Mouse (Mus musculus) T-helper 17 cell (primary cell): ENCODE data around the gene Kalrn.

ENCODE experiments used
- in situ Hi-C, 2 experiments: fragments of 300-600 bp; cut with MboI, MseI; formaldehyde crosslinking; loops; 1 replicate in 1 of 2; 2 replicates in 1 of 2; pipeline ENCODE4 v1.15.1; 2025; ENCODE audit warnings: high pct_unique_total_duplicates in 2 of 2

Kalrn gene

DNA sequence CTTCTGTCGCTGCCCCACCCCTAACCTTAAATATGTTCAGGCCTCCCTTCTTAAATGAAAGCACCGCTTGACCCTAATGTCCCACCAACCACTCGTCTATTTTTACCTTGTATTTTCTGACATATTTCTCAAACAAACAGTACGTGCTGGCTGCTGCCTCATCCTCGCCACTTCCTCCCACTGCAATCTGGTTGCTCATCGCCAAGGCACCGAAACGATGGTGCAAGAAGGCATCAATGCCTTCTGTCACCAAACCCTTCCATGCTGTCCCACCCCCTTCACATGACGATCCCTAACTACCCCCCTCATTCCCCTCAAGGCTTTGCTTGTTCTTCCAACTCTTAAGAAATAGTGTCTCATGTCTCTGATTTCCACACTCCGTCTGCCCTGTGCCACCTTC lies 69.1 kb downstream of the Kalrn start:
- in situ Hi-C loops = no loop called here

DNA sequence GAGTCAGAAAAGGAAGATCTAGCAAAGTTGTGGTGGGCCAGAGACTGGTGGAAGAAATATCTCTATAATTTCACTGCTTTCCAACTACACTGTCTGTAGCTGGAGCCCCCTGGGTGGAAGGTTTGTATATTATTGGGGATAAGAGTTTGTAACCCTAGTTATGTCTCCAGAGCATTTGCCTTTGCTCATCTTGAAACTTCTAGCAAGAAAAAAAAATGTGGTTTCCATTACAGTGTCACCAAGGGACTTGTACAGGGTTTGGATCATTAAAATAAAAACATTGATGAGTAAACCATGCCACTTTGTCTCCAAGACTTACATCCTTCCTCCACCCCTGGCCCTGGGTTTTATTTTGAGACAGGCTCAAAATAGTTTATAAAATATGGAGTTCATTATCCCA lies 71.2 kb downstream of the Kalrn start:
- in situ Hi-C loops = no loop called here

DNA sequence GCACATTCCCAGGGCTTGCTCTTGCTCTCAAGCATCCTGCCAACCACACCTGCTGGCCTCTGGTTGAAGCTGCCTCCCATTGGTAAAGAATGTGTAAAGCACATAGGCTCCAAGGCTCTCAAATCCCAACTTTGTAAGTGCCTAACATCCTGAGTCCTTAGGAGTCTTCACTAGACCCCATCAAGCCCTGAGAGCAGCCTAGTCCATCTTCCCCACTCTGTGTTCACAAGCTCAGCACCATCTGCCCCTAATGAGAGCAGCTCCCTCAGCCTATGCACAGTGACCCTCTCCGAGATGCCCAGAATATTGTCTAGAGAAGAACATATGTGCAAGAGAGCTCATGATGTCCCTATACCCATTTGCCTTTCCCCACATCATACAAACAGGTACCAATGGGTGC lies 78.6 kb downstream of the Kalrn start:
- in situ Hi-C loops = no loop called here

DNA sequence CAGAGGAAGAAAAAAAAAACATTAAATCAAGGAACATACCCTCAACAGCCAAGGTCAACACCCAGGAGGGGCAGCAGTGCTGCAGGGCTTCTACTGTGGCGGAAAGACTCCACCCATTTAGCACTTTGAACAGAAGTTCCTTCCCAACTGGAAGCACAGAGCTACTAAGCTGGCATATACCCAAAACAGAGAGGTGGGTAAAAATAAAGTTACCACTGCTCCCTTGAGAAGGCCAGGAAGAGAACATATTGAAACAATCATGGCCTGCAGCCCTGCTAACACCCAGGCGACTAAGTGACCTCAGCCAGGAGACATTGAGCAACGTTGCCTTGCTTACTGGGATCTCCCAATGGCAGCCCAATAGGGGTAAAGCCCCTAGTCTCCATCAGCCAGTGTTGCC lies 79.4 kb downstream of the Kalrn start:
- in situ Hi-C loops = no loop called here

DNA sequence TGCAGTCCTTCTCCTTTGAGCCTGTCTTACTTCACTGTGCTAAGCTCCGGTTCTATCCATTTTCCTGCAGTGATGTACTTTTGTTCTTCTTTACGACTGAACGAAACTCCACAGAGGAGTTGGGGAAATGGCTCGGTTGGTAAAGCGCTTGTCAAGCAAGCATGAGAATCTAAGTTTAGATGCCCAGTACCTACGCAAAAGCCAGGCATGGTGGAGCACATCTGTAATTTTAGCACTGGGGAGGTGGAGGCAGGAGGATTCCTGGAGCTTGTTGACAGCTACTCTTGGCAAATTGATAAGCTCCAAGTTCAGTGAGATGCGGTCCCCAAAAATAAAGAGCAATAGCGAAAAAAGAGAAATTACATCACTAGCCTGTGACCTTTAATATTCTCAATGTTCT lies 82.1 kb downstream of the Kalrn start:
- in situ Hi-C loops = no loop called here

DNA sequence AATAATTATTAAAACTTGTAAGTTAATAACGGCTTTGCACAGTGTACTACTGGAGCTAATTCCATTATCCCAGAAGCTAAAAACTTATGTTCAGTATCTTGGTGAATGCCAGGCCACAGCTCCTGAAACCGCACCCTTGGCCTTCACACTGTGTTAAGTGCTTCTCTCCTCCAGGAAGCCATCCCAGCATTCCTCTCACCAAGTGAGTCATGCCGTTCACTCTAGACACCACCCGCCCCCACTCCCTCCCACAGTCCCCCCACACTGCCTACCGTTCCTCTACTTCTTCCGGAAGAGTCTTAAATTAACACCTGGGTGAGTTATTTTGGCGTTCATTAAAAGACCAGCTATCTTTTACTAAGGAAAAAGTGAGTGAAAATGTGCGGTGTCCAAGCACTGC lies 82.8 kb downstream of the Kalrn start:
- in situ Hi-C loops = no loop called here

- in situ Hi-C loops = no loop called here
Measured at GRCm38 (mm10) chr16:34489805-34490325, 83.5 kb downstream of the Kalrn start.

GRCm38 (mm10) chr16:34487823-34488222 lies 85.5 kb downstream of the Kalrn start:
- in situ Hi-C loops = no loop called here

DNA sequence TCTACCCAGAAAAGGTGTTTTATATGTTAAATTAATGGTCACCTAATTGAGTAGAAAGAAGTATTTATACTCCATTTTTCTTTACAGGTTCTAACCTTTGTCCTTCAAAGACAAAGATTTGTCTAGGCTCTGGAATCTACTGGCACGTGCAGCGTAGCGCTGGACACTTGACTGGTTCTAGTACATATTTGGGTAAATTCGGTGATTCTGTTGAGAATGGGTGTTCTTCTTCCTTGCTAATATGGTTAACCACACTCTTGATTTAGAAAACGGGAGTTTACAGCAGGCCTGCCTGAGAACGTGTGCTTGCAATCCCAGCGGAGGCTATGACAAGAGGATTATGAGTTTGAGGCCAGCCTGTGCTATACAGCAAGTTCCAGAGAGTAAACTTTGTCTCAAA lies 86.1 kb downstream of the Kalrn start:
- in situ Hi-C loops = no loop called here

GRCm38 (mm10) chr16:34485483-34485882 lies 87.8 kb downstream of the Kalrn start:
- in situ Hi-C loops = no loop called here

DNA sequence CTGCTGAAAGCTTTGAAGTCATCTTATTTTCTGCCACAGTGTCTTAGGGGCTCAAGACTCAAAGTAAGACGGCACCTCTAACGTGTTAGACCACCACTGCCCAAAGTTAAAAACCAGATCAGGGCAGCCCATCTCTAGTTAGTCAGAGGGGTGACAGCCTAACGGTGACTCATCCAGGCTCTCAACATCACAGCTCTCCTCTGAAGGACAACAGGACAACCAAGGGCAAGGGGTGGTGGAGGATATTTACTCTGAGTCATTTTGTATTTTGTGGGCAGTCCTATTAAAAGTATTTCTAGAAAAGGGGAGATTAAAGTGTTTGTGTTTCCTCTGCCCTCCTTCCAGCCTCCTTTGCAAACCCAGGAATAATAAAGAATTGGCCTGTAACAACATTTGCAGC lies 88.4 kb downstream of the Kalrn start:
- in situ Hi-C loops = no loop called here

DNA sequence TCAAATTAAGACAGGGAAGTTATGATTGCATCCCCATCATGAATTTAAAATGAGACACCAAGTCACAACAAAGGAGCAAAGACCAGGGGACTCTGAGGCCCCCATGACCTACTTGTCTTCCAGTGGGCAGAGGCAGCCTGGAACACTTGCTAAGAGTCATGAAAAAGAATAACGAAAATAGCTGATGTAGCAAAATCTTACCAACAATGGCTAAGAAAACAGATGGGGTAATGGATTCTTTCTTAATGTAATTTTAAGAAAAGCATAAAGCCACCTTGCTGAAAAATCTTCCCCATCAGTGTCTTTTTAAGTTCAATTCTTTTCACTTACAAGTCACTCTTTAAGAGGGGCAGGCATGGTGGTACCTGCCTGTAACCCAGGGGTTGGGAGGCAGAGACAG lies 89.1 kb downstream of the Kalrn start:
- in situ Hi-C loops = no loop called here

GRCm38 (mm10) chr16:34483716-34484115 lies 89.6 kb downstream of the Kalrn start:
- in situ Hi-C loops = no loop called here

GRCm38 (mm10) chr16:34474741-34475140 lies 98.6 kb downstream of the Kalrn start:
- in situ Hi-C loops = no loop called here

DNA sequence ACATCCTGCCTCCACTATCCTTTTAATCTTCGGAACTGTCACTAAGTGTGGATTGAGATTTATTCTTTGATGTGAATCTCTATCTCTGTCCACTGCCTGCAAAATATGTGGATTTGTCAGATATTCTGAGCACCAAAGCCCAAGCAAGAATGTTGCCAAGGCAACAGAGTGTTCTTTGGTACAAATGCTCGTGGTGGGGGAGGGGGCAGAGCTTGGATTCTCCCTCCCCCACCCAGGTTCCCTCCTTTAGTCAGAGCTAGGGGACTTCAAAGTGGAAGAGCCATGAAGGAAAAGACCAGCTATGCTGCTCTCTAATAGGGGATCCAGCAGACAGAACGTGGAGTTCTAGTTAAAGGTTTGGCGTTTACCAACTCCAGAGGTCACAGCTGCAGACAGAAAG lies 99.4 kb downstream of the Kalrn start:
- in situ Hi-C loops = no loop called here

- in situ Hi-C loops = no loop called here
Measured at GRCm38 (mm10) chr16:34471441-34471840, 101.9 kb downstream of the Kalrn start.

DNA sequence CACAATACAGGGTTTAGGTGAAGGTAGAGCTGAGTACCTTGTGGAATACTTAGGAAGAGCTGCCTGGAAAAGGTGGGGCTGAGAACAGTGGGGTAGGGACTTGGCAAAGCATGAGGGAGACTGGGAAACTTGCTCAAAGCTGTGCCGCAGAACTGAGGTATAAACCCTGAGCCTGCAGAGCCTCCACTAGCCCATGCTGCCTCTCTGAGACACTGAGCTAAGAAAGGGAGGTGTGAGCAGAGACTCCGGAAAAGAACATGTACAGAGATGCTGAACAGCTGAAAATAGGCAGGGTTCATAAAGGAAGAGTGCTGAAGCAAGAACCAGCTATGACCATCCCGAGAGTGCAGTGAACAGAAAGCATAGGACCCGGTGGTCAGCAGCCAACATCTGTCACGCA lies 103.0 kb downstream of the Kalrn start:
- in situ Hi-C loops = no loop called here

GRCm38 (mm10) chr16:34469277-34469868 lies 104.0 kb downstream of the Kalrn start:
- in situ Hi-C loops = no loop called here

GRCm38 (mm10) chr16:34466649-34467048 lies 106.7 kb downstream of the Kalrn start:
- in situ Hi-C loops = no loop called here

GRCm38 (mm10) chr16:34456314-34456713 lies 117.0 kb downstream of the Kalrn start:
- in situ Hi-C loops = no loop called here

DNA sequence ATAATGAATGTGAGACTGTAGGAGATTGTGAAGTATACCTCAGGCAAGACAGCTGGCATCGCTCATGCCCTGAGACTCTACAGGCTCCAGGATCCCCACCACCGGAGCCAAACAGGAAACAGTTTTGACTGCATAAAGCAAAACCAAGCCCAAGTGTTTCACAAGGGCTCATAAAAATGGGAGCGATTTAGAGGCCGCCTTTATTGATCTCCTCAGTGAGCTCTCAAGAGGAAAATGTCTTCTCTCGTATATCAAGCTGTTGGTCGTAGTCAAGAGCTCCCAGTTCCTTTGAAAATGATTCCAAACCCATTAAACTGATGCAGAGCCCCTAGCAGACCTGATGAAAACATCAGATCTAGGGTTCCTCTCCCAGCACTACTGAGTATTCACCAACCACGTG lies 127.7 kb downstream of the Kalrn start:
- in situ Hi-C loops = no loop called here

DNA sequence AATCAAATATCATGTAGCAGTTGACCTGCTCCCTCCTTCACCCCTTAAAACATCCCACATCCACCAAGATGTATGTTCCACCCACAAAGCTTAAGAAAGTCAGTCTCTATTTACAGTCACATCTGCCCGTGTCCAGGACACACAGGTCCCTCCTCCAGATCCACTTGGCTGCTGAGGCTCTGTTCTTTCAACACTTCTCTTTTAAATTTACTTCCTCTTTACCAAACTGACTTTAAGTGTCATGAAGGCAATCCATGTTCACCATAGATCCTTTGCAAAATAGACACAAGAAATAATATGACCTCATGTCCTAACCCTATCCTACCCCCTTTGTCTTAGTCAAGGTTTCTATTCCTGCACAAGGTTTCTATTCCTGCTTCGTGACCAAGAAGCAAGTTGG lies 131.6 kb downstream of the Kalrn start:
- in situ Hi-C loops = no loop called here

GRCm38 (mm10) chr16:34440994-34441414 lies 132.3 kb downstream of the Kalrn start:
- in situ Hi-C loops = no loop called here

- in situ Hi-C loops = no loop called here
Measured at GRCm38 (mm10) chr16:34440019-34440615, 133.2 kb downstream of the Kalrn start.
